Mouse (Mus musculus): ENCODE measurements at regions not wholly inside any gene's neighbourhood (a gene's known extent, or its start where the extent isn't known, plus 50 kb on each side); places are given as distances from the start of the nearest gene placed in this dataset.

GRCm38 (mm10) chr1:45575131-45575530 lies 72.0 kb upstream of the Col5a2 start:
- H3K4me3 ChIP-seq (ENCODE audit: low read depth, low read length) = no peak overlapping the region
- no peak overlapping the region for H3K9ac ChIP-seq (ENCODE audit: low read depth, low read length)
- H3K4me2 ChIP-seq = no peak overlapping the region
- no peaks in the 10 kb centered on the region for H3K9me3 ChIP-seq (ENCODE audit: control insufficient read depth, low read length)
- DNase-seq (ENCODE audit: low spot score) (no peak), ATAC-seq (replicated peaks; ENCODE audit: low FRiP score) (no peak)
- no peaks in the 10 kb centered on the region for H3K27me3 ChIP-seq (replicated peaks; ENCODE audit: control insufficient read depth, insufficient read depth, low read length)
- no peaks in the 10 kb centered on the region for H3K36me3 ChIP-seq (ENCODE audit: control insufficient read depth, insufficient read depth, low read length)
- 48% methylated on average over 3 of the region's 3 CpGs for WGBS
- H3K27ac ChIP-seq (ENCODE audit: low read depth, low read length) = no peak overlapping the region
- H3K4me1 ChIP-seq (replicated peaks; ENCODE audit: control insufficient read depth, insufficient read depth, low read length) = no peaks in the 10 kb centered on the region

GRCm38 (mm10) chr1:45580466-45580865 lies 77.4 kb upstream of the Col5a2 start:
- no peak for DNase-seq (ENCODE audit: low spot score)
- Histone ChIP-seq H3K4me1 (replicated peaks; ENCODE audit: control insufficient read depth, insufficient read depth, low read length) (no peaks in the 10 kb centered on the region), H3K9ac (ENCODE audit: low read depth, low read length) (no peak overlapping the region), H3K9me3 (ENCODE audit: control insufficient read depth, low read length) (no peaks in the 10 kb centered on the region), H3K27ac (ENCODE audit: low read depth, low read length) (no peak overlapping the region), H3K36me3 (ENCODE audit: control insufficient read depth, insufficient read depth, low read length) (no peaks in the 10 kb centered on the region), H3K4me3 (ENCODE audit: low read depth, low read length) (no peak overlapping the region), H3K27me3 (replicated peaks; ENCODE audit: control insufficient read depth, insufficient read depth, low read length) (no peaks in the 10 kb centered on the region), H3K4me2 (no peak overlapping the region)
- no peak for ATAC-seq (replicated peaks; ENCODE audit: low FRiP score)
- 79% methylated on average over 1 of the region's 1 CpGs for WGBS

- no peaks in the 10 kb centered on the region for H3K36me3 ChIP-seq (ENCODE audit: control insufficient read depth, insufficient read depth, low read length)
- H3K4me2 ChIP-seq = no peak overlapping the region
- 83% methylated on average over 9 of the region's 9 CpGs for WGBS
- no peak overlapping the region for H3K27ac ChIP-seq (ENCODE audit: low read depth, low read length)
- no peak overlapping the region for H3K4me3 ChIP-seq (ENCODE audit: low read depth, low read length)
- DNase-seq (ENCODE audit: low spot score) (no peak), ATAC-seq (replicated peaks; ENCODE audit: low FRiP score) (no peak)
- H3K4me1 ChIP-seq (replicated peaks; ENCODE audit: control insufficient read depth, insufficient read depth, low read length) = no peaks in the 10 kb centered on the region
- no peaks in the 10 kb centered on the region for H3K9me3 ChIP-seq (ENCODE audit: control insufficient read depth, low read length)
- no peaks in the 10 kb centered on the region for H3K27me3 ChIP-seq (replicated peaks; ENCODE audit: control insufficient read depth, insufficient read depth, low read length)
- no peak overlapping the region for H3K9ac ChIP-seq (ENCODE audit: low read depth, low read length)
Measured at GRCm38 (mm10) chr1:45587351-45588025, 84.4 kb upstream of the Col5a2 start.

- no peaks in the 10 kb centered on the region for H3K36me3 ChIP-seq (ENCODE audit: control insufficient read depth, insufficient read depth, low read length)
- H3K9ac ChIP-seq (ENCODE audit: low read depth, low read length) = no peak overlapping the region
- no peak overlapping the region for H3K4me2 ChIP-seq
- ATAC-seq (replicated peaks; ENCODE audit: low FRiP score) = no peak
- WGBS = 59% methylated on average over 2 of the region's 2 CpGs
- no peak overlapping the region for H3K27ac ChIP-seq (ENCODE audit: low read depth, low read length)
- no peaks in the 10 kb centered on the region for H3K9me3 ChIP-seq (ENCODE audit: control insufficient read depth, low read length)
- H3K4me3 ChIP-seq (ENCODE audit: low read depth, low read length) = no peak overlapping the region
- no peaks in the 10 kb centered on the region for H3K4me1 ChIP-seq (replicated peaks; ENCODE audit: control insufficient read depth, insufficient read depth, low read length)
- no peaks in the 10 kb centered on the region for H3K27me3 ChIP-seq (replicated peaks; ENCODE audit: control insufficient read depth, insufficient read depth, low read length)
- no peak for DNase-seq (ENCODE audit: low spot score)
Measured at GRCm38 (mm10) chr1:45597316-45597715, 94.2 kb upstream of the Col5a2 start.

GRCm38 (mm10) chr1:45599421-45599820 lies 96.3 kb upstream of the Col5a2 start:
- 61% methylated on average over 1 of the region's 1 CpGs for WGBS
- H3K4me3 ChIP-seq (ENCODE audit: low read depth, low read length) = no peak overlapping the region
- ATAC-seq (replicated peaks; ENCODE audit: low FRiP score) = no peak
- H3K9ac ChIP-seq (ENCODE audit: low read depth, low read length) = no peak overlapping the region
- H3K4me1 ChIP-seq (replicated peaks; ENCODE audit: control insufficient read depth, insufficient read depth, low read length) = no peaks in the 10 kb centered on the region
- no peak overlapping the region for H3K4me2 ChIP-seq
- no peak overlapping the region for H3K27ac ChIP-seq (ENCODE audit: low read depth, low read length)
- no peak for DNase-seq (ENCODE audit: low spot score)
- H3K27me3 ChIP-seq (replicated peaks; ENCODE audit: control insufficient read depth, insufficient read depth, low read length) = no peaks in the 10 kb centered on the region
- H3K9me3 ChIP-seq (ENCODE audit: control insufficient read depth, low read length) = no peaks in the 10 kb centered on the region
- H3K36me3 ChIP-seq (ENCODE audit: control insufficient read depth, insufficient read depth, low read length) = no peaks in the 10 kb centered on the region

GRCm38 (mm10) chr1:45600011-45600410 lies 96.9 kb upstream of the Col5a2 start:
- Histone ChIP-seq H3K4me3 (ENCODE audit: low read depth, low read length) (no peak overlapping the region), H3K9me3 (ENCODE audit: control insufficient read depth, low read length) (no peaks in the 10 kb centered on the region), H3K27me3 (replicated peaks; ENCODE audit: control insufficient read depth, insufficient read depth, low read length) (no peaks in the 10 kb centered on the region), H3K9ac (ENCODE audit: low read depth, low read length) (no peak overlapping the region), H3K27ac (ENCODE audit: low read depth, low read length) (no peak overlapping the region), H3K36me3 (ENCODE audit: control insufficient read depth, insufficient read depth, low read length) (no peaks in the 10 kb centered on the region), H3K4me2 (no peak overlapping the region), H3K4me1 (replicated peaks; ENCODE audit: control insufficient read depth, insufficient read depth, low read length) (no peaks in the 10 kb centered on the region)
- WGBS = 76% methylated on average over 3 of the region's 3 CpGs
- DNase-seq (ENCODE audit: low spot score) (no peak), ATAC-seq (replicated peaks; ENCODE audit: low FRiP score) (no peak)

GRCm38 (mm10) chr1:45605571-45605970 lies 102.5 kb upstream of the Col5a2 start:
- ATAC-seq (replicated peaks; ENCODE audit: low FRiP score) (no peak), DNase-seq (ENCODE audit: low spot score) (no peak)
- no peaks in the 10 kb centered on the region for H3K36me3 ChIP-seq (ENCODE audit: control insufficient read depth, insufficient read depth, low read length)
- H3K9ac ChIP-seq (ENCODE audit: low read depth, low read length) = no peak overlapping the region
- no peaks in the 10 kb centered on the region for H3K9me3 ChIP-seq (ENCODE audit: control insufficient read depth, low read length)
- H3K4me1 ChIP-seq (replicated peaks; ENCODE audit: control insufficient read depth, insufficient read depth, low read length) = no peaks in the 10 kb centered on the region
- no peak overlapping the region for H3K4me3 ChIP-seq (ENCODE audit: low read depth, low read length)
- 59% methylated on average over 1 of the region's 1 CpGs for WGBS
- no peak overlapping the region for H3K27ac ChIP-seq (ENCODE audit: low read depth, low read length)
- H3K27me3 ChIP-seq (replicated peaks; ENCODE audit: control insufficient read depth, insufficient read depth, low read length) = no peaks in the 10 kb centered on the region
- H3K4me2 ChIP-seq = no peak overlapping the region

- DNase-seq (ENCODE audit: low spot score) = no peak
- Histone ChIP-seq H3K4me3 (ENCODE audit: low read depth, low read length) (no peak overlapping the region), H3K27ac (ENCODE audit: low read depth, low read length) (no peak overlapping the region), H3K4me2 (no peak overlapping the region), H3K9me3 (ENCODE audit: control insufficient read depth, low read length) (no peaks in the 10 kb centered on the region), H3K27me3 (replicated peaks; ENCODE audit: control insufficient read depth, insufficient read depth, low read length) (no peaks in the 10 kb centered on the region), H3K36me3 (ENCODE audit: control insufficient read depth, insufficient read depth, low read length) (no peaks in the 10 kb centered on the region), H3K9ac (ENCODE audit: low read depth, low read length) (no peak overlapping the region), H3K4me1 (replicated peaks; ENCODE audit: control insufficient read depth, insufficient read depth, low read length) (no peaks in the 10 kb centered on the region)
- ATAC-seq (replicated peaks; ENCODE audit: low FRiP score) = no peak
Measured at GRCm38 (mm10) chr1:45608316-45608715, 105.2 kb upstream of the Col5a2 start.

- H3K27me3 ChIP-seq (replicated peaks; ENCODE audit: control insufficient read depth, insufficient read depth, low read length) = no peaks in the 10 kb centered on the region
- no peak overlapping the region for H3K27ac ChIP-seq (ENCODE audit: low read depth, low read length)
- no peak for ATAC-seq (replicated peaks; ENCODE audit: low FRiP score)
- 77% methylated on average over 2 of the region's 2 CpGs for WGBS
- no peaks in the 10 kb centered on the region for H3K36me3 ChIP-seq (ENCODE audit: control insufficient read depth, insufficient read depth, low read length)
- no peaks in the 10 kb centered on the region for H3K4me1 ChIP-seq (replicated peaks; ENCODE audit: control insufficient read depth, insufficient read depth, low read length)
- H3K9ac ChIP-seq (ENCODE audit: low read depth, low read length) = no peak overlapping the region
- no peak overlapping the region for H3K4me3 ChIP-seq (ENCODE audit: low read depth, low read length)
- H3K4me2 ChIP-seq = no peak overlapping the region
- no peaks in the 10 kb centered on the region for H3K9me3 ChIP-seq (ENCODE audit: control insufficient read depth, low read length)
- no peak for DNase-seq (ENCODE audit: low spot score)
Measured at GRCm38 (mm10) chr1:45619008-45619407, 115.9 kb upstream of the Col5a2 start.
